Mouse (Mus musculus) E14TG2a.4 (cell line): ENCODE measurements at regions not wholly inside any gene's neighbourhood (a gene's known extent, or its start where the extent isn't known, plus 50 kb on each side); places are given as distances from the start of the nearest gene placed in this dataset.

ENCODE experiments used
- H3K27me3 ChIP-seq: 2 replicates; pipeline ENCODE4 v1.6.1; 2014; ENCODE audit warnings: low read length, control low read depth; ENCODE audit not compliant: insufficient read depth
- H3K36me3 ChIP-seq: 2 replicates; pipeline ENCODE4 v1.6.1; 2014; ENCODE audit warnings: low read length, control low read depth; ENCODE audit not compliant: insufficient read depth
- H3K4me1 ChIP-seq: replicated peaks from 2 replicates; pipeline ENCODE4 v1.6.1; 2014; ENCODE audit warnings: low read depth, low read length, control low read depth
- H3K4me3 ChIP-seq: replicated peaks from 2 replicates; pipeline ENCODE4 v1.5.1; 2014; ENCODE audit warnings: mild to moderate bottlenecking, low read length
- H3K9me3 ChIP-seq: 2 replicates; pipeline ENCODE4 v1.6.1; 2014; ENCODE audit warnings: low read length, control low read depth
- CTCF ChIP-seq: conservative IDR thresholded peaks from 2 replicates; pipeline ENCODE4 v1.5.1; 2014; ENCODE audit warnings: low read length
- NANOG ChIP-seq: IDR thresholded peaks from 2 replicates; pipeline ENCODE4 v1.6.1; 2014; ENCODE audit warnings: borderline replicate concordance, low read length, mixed read lengths
- POU5F1 ChIP-seq: IDR thresholded peaks from 2 replicates; pipeline ENCODE4 v1.6.1; 2014; ENCODE audit warnings: low read length, borderline replicate concordance

- Histone ChIP-seq H3K27me3 (peaks cover 4% of the 10 kb centered on the region; the same call in 1 of the 2 replicates), H3K36me3 (no peaks in the 10 kb centered on the region), H3K9me3 (no peaks in the 10 kb centered on the region), H3K4me3 (no peak overlapping the region), H3K4me1 (peaks cover 11% of the 10 kb centered on the region)
- TF ChIP-seq NANOG (no peak), CTCF (no peak), POU5F1 (no peak)
Observed at GRCm38 (mm10) chr2:92712266-92713144, 113.0 kb downstream of the Chst1 start.

- Histone ChIP-seq H3K9me3 (no peaks in the 10 kb centered on the region), H3K27me3 (peaks cover 12% of the 10 kb centered on the region), H3K36me3 (no peaks in the 10 kb centered on the region), H3K4me3 (no peak overlapping the region), H3K4me1 (no peaks in the 10 kb centered on the region)
- no peak for TF ChIP-seq POU5F1
- no peak for TF ChIP-seq NANOG
- TF ChIP-seq CTCF, result no peak
Observed at GRCm38 (mm10) chr2:92717706-92718105, 118.2 kb downstream of the Chst1 start.

- H3K4me3 ChIP-seq, result no peak overlapping the region
- peaks cover 11% of the 10 kb centered on the region; the same call in 1 of the 2 replicates for H3K27me3 ChIP-seq
Observed at GRCm38 (mm10) chr2:92721951-92722350, 122.4 kb downstream of the Chst1 start.

GRCm38 (mm10) chr2:92723618-92724263 is 124.2 kb downstream of the Chst1 start:
- H3K36me3 ChIP-seq, result no peaks in the 10 kb centered on the region
- TF ChIP-seq CTCF (no peak), POU5F1 (no peak), NANOG (no peak)
- no peaks in the 10 kb centered on the region for H3K4me1 ChIP-seq
- H3K27me3 ChIP-seq, result peaks cover 18% of the 10 kb centered on the region
- no peak overlapping the region for H3K4me3 ChIP-seq
- no peaks in the 10 kb centered on the region for H3K9me3 ChIP-seq

More at GRCm38 (mm10) chr2:92721951-92722350, 122.4 kb downstream of the Chst1 start:
- no peak for TF ChIP-seq CTCF
- no peak for TF ChIP-seq NANOG
- TF ChIP-seq POU5F1, result no peak
- H3K9me3 ChIP-seq, result no peaks in the 10 kb centered on the region
- no peaks in the 10 kb centered on the region for H3K36me3 ChIP-seq
- H3K4me1 ChIP-seq, result no peaks in the 10 kb centered on the region

GRCm38 (mm10) chr2:92726640-92727039 is 127.1 kb downstream of the Chst1 start:
- TF ChIP-seq CTCF (no peak), NANOG (no peak), POU5F1 (no peak)

GRCm38 (mm10) chr2:92727241-92727640 is 127.7 kb downstream of the Chst1 start:
- H3K27me3 ChIP-seq, result peaks cover 25% of the 10 kb centered on the region
- H3K4me3 ChIP-seq, result no peak overlapping the region
- peaks cover 1% of the 10 kb centered on the region; the same call in 1 of the 2 replicates for H3K9me3 ChIP-seq
- H3K4me1 ChIP-seq, result 0 out of 2 replicates have a peak, but pooled peaks cover 4% of the 10 kb centered on the region
- no peaks in the 10 kb centered on the region for H3K36me3 ChIP-seq
- no peak for TF ChIP-seq NANOG
- no peak for TF ChIP-seq POU5F1
- no peak for TF ChIP-seq CTCF

More at GRCm38 (mm10) chr2:92726640-92727039, 127.1 kb downstream of the Chst1 start:
- Histone ChIP-seq H3K4me3 (no peak overlapping the region), H3K27me3 (peaks cover 25% of the 10 kb centered on the region), H3K9me3 (no peaks in the 10 kb centered on the region), H3K4me1 (0 out of 2 replicates have a peak, but pooled peaks cover 2% of the 10 kb centered on the region), H3K36me3 (no peaks in the 10 kb centered on the region)

GRCm38 (mm10) chr2:92728388-92728787 is 128.9 kb downstream of the Chst1 start:
- no peaks in the 10 kb centered on the region for H3K36me3 ChIP-seq
- TF ChIP-seq CTCF, result no peak
- H3K4me1 ChIP-seq, result 0 out of 2 replicates have a peak, but pooled peaks cover 7% of the 10 kb centered on the region

GRCm38 (mm10) chr2:92730371-92730770 is 130.9 kb downstream of the Chst1 start:
- Histone ChIP-seq H3K4me3 (no peak overlapping the region), H3K27me3 (peaks cover 21% of the 10 kb centered on the region), H3K36me3 (no peaks in the 10 kb centered on the region), H3K9me3 (peaks cover 17% of the 10 kb centered on the region), H3K4me1 (0 out of 2 replicates have a peak, but pooled peaks cover 7% of the 10 kb centered on the region)
- TF ChIP-seq CTCF (no peak), POU5F1 (no peak), NANOG (no peak)

More at GRCm38 (mm10) chr2:92728388-92728787, 128.9 kb downstream of the Chst1 start:
- peaks cover 25% of the 10 kb centered on the region for H3K27me3 ChIP-seq
- peaks cover 10% of the 10 kb centered on the region for H3K9me3 ChIP-seq
- H3K4me3 ChIP-seq, result no peak overlapping the region
